Mouse (Mus musculus) kidney, adult 18-20 months (tissue): ENCODE measurements around the gene Rab3c.

Source experiments
- DNase-seq: peaks from one replicate; pipeline ENCODE4 v3.0.0; 2021

Gene Rab3c

GRCm38 (mm10) chr13:110184963-110185685, 95.7 kb downstream of the Rab3c start:
- DNase-seq: no peak

DNA sequence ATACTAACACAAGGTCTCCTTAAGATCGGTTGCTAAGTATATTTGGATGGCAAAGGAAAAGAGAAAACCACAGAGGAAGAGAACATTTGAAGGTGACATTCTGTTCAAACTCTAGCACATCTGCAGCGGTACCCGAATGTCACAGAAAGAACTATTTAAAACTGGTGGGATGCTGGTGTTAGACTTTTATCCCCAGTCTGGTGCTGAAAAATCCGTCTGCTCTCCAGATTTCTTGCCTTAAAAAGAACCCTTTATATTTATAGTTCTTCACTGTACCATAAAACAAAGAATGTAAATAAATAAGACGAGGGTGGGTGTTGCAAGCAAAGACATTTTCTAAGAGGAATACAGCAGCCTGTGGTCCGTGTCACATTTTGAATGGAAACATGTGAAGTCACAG, 105.1 kb downstream of the Rab3c start:
- no peak for DNase-seq

GRCm38 (mm10) chr13:110169669-110170068, 111.1 kb downstream of the Rab3c start:
- no peak for DNase-seq

- no peak for DNase-seq
Observed at GRCm38 (mm10) chr13:110169152-110169551, 111.6 kb downstream of the Rab3c start.

GRCm38 (mm10) chr13:110168570-110168969, 112.2 kb downstream of the Rab3c start:
- no peak for DNase-seq

- no peak for DNase-seq
Observed at GRCm38 (mm10) chr13:110166622-110167330, 114.0 kb downstream of the Rab3c start.

DNA sequence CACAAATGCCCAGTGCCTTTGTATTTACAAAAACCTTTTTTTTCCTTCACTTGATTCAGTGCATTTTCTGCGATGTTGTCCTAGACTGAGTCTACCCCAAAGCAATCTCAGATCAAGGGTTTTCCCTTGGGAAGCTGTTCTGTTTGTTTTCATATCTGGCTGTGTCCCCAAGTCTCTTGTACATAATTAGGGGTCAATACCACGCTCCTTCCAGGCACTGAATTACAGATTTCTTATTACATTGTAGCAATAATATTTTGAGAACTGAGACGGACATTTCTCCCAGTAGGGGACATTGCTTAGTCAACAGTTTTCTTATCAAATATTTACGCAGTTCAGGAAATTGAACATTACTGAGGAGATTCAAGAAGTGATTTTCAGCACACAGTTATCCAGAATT, 120.8 kb downstream of the Rab3c start:
- DNase-seq: no peak

DNA sequence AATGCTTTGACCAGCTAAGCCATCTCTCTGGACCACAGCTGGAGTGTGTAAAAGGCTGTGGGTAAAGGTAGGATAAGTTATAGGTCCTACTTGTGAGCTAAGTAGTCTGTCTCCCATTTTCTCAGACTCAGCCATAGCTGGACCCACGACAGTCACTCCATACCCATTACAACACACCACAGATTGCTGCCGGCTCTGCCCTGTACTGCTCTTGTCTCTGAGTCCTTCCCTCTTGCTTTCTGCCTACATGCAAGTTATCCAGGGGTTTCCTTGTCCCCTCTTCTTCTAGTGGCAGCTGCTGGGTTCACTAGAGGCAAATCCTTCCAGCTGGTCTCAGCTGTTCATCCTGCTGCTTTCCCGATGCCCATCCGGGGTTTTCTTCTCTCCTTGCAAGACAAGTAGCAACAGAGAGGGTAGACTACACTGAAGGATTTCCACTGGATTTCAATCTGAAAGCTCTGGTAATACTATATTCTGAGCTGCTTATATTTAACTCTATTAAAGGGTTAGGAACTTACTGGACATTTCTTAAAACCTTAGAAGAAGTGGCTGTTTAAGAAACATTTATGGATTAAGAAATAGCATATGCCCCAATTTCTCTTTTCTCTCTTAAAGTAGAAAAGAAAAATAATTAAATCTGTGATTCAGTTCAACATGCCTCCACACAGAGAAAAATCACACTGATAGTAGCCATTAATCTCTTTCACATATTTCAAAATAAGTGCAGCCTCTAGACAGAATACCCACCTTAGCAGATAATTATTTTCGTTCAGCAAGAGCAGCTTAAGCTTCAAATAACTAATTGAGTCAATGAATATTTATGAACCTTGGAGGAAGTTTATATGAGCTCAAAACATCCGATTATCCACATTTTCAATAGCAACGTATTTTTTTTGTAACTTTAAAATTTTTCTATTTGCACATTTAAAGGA, 121.9 kb downstream of the Rab3c start:
- no peak for DNase-seq

DNA sequence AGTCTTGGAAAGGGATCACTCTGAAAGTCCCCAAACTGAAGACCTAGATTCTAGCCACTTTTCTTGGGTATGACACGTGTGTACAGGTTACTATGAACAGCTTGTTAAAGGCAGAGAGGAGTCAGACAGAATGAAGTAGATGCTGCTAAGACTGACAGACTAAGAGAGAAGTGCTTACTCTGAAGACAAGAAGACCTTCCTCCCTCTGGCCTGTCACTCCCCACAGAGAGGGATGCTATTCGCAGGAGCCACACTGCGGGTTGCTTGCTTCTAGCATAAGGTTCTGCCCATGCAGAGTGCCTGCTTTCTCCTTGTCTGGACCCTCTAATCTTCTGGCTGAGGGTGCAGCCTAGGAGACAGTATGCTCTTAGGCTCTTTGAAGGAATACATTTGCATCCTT, 135.3 kb downstream of the Rab3c start:
- no peak for DNase-seq

- no peak for DNase-seq
Observed at GRCm38 (mm10) chr13:110145019-110145418, 135.8 kb downstream of the Rab3c start.

DNA sequence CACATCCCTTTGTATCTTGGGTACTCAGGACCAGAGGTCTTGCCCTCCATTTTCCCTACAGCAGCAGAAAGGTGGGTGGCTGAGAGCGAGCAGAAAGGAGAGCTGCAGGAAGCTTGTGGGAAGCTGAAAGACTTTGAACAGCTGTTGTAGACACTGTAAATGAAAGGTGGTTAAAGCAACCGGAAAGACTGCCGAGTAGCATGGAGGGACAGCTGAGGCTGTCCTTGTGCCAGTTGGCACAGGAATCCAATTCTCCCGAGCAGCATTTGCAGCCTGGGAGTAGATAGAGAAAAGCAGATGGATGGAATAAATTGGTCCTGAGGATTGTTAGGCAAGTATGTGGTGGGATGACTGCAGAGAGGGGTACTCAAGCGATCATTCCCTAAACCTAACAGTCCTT, 141.5 kb downstream of the Rab3c start:
- DNase-seq: no peak

DNA sequence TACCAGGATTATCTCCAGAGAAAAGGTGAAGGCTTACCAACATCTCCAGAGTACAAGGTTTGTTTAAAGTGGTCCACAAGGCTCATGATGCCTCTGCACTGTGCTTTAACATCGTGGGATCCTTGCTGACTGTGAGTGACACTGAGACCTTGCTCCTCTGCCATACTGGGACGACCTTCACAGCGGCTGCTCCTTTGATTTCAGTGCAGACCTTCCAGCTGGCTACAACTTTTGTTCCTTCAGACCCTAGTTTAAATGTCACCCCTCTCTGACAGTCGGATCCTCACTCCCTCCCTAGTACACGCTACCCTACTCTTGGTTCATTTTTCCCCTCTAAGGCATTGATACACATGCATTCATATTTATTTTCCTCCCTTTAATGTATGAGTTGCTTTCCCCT, 142.2 kb downstream of the Rab3c start:
- DNase-seq: no peak

DNA sequence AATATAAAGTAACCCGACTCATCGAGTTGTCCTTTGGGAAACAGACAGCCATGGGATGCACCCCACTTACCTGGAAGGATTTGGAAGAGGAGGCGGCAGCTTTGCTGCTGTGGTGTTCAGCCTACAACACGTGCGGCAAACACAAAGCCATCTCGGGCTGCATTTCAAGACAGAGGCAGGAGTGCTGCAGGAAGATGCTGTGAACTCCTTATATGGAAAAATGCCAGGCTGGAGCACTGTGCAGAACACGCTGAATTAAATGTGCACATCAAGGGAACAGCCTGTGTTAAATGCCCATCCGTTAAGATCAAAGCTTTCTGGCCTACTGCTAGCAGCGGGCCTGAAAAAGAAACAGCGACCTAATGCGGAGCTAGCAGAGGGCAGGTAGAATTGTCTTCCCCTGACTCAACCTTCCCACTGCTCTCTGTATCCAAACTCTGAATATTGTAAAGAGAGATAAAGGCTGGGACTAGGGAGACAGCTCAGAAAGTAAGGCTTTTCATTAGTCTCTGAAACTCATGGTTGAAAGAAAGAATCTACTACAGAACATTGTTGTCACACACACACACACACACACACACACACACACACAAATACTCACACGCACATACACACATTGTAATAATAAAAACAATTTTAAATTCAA, 153.1 kb downstream of the Rab3c start:
- DNase-seq: no peak

DNA sequence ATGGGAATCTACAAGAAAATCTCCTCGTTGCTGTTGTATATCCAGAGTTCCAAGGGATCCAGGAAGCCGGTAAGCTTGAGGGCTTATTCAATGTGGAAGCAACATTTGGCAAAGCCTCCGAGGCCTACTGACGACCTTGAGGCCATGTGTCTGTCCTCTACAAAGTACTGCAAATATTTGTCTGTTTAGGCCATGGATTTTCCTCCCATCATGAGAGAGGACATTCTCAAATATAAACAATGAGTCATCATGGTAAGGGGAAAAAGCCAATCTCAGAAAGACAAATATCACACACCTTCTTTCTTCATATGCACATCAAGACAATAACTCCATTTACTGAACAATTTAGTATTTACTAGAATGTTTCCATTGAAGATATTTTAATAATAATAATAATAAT, 158.0 kb downstream of the Rab3c start:
- DNase-seq: no peak

DNA sequence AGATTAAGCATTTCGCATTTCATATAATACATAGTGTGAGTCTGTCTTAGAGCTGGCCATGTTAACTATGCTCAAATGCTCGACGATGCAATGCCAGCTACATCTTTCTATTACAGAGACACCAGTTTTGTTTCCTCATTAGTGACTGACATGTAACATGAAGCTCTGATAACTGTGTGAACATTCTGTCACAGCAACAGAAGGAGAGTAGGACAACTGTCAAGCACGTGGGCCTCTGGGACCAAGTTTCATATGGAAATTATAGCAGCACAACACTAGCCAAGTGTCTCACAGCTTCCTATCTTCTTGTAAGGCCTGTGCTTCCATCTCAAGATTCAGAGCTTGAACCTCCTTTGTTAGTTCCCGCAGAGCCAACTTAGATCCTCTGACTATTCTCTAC, 163.9 kb downstream of the Rab3c start:
- no peak for DNase-seq

DNA sequence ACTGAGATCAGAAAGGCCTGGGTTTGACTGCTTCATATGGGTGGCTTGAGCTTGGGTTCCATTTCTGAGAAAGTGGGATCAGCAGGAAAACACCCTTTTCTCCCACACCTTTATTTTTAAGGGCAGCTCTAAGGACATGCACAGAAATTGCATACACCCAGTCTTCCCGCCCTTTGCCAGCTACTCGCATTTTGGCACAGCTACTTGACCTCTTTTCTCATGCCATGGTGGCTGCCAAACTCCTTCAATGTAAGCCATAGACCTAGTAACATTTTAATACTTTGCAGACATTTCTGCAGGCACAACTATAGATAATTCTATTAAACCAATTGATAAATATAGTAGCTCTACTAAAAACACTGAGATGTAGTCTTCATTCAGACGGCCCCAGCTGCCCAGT, 164.5 kb downstream of the Rab3c start:
- DNase-seq: no peak

- no peak for DNase-seq
Observed at GRCm38 (mm10) chr13:110114870-110115645, 165.7 kb downstream of the Rab3c start.

- no peak for DNase-seq
Observed at GRCm38 (mm10) chr13:110113711-110114110, 167.1 kb downstream of the Rab3c start.

GRCm38 (mm10) chr13:110097424-110098050, 183.3 kb downstream of the Rab3c start:
- DNase-seq: no peak

DNA sequence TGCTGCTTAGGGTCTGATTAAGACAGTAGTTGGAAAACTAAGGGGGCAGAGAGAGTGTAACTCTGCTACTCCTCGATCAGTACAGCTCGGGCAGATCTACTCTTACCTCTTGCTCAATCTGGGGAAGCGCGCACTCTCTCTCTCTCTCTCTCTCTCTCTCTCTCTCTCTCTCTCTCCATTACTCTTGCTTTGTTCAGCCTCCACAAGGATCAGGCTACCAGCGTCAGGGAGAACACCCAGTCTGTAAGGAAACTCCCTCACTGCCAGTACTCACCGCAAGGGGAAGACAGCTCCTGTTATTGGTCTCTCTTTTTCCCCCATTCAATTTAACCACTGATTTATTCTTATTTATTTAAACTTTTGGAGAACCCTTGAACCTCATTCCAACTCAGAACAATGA, 185.8 kb downstream of the Rab3c start:
- no peak for DNase-seq
